Mouse (Mus musculus) liver, embryonic 11.5 days (tissue): ENCODE measurements around the gene Pias3. TPM values are rescaled to one million over a fixed set of nuclear protein-coding genes. Genes with fewer than 3 reads are reported as not detected.

Experiments used
- ATAC-seq: fragments of 200-750 bp; cut with Nextera tagmentation; replicated peaks from 2 replicates; pipeline ENCODE4 v1.8.0; 2017; ENCODE audit warnings: moderate number of reproducible peaks, mild to moderate bottlenecking, moderate TSS enrichment, moderate library complexity; ENCODE audit not compliant: low FRiP score
- DNase-seq: peaks from one replicate; pipeline ENCODE4 v3.0.0-alpha.2; 2017; ENCODE audit warnings: low spot score
- H3K27ac ChIP-seq: fragments of 300-500 bp; sonication (generic); 2 replicates; pipeline ENCODE4 v1.5.1; 2014; ENCODE audit warnings: mild to moderate bottlenecking, low read depth, low read length, control low read depth
- H3K27me3 ChIP-seq: fragments of 300-500 bp; sonication (generic); replicated peaks from 2 replicates; pipeline ENCODE4 v1.6.1; 2014; ENCODE audit warnings: low read length, mixed read lengths; ENCODE audit not compliant: control insufficient read depth, insufficient read depth
- H3K36me3 ChIP-seq: fragments of 300-500 bp; sonication (generic); 2 replicates; pipeline ENCODE4 v1.6.1; 2014; ENCODE audit warnings: mild to moderate bottlenecking, low read length, moderate library complexity, mixed read lengths; ENCODE audit not compliant: control insufficient read depth, insufficient read depth
- H3K4me1 ChIP-seq: fragments of 300-500 bp; sonication (generic); replicated peaks from 2 replicates; pipeline ENCODE4 v1.6.1; 2014; ENCODE audit warnings: low read length, mixed read lengths; ENCODE audit not compliant: control insufficient read depth, insufficient read depth
- H3K4me2 ChIP-seq: fragments of 300-500 bp; sonication (generic); 2 replicates; pipeline ENCODE4 v1.6.1; 2014; ENCODE audit warnings: mild to moderate bottlenecking, control low read depth, moderate library complexity
- H3K4me3 ChIP-seq: fragments of 300-500 bp; sonication (generic); 2 replicates; pipeline ENCODE4 v1.5.1; 2014; ENCODE audit warnings: low read depth, low read length, control low read depth
- H3K9ac ChIP-seq: fragments of 300-500 bp; sonication (generic); 2 replicates; pipeline ENCODE4 v1.6.1; 2014; ENCODE audit warnings: low read depth, low read length, control low read depth
- H3K9me3 ChIP-seq: fragments of 300-500 bp; sonication (generic); 2 replicates; pipeline ENCODE4 v1.6.1; 2016; ENCODE audit warnings: low read length, inconsistent platforms, mixed read lengths; ENCODE audit not compliant: control insufficient read depth
- whole genome bisulfite sequencing: fragments of 180-500 bp; shearing (Covaris S2); extraction: QIAGEN DNeasy Blood & Tissue Kit; methylation state at CpG from one replicate; pipeline ENCODE4 v1.1.7; 2014; 5-methylcytosine and 5-hydroxymethylcytosine counted together
- polyA plus RNA-seq: library from polyadenylated mRNA; unstranded; fragments of >200 nt; fragmentation: Nextera tagmentation; extraction: Ambion mirVana; gene quantifications from 2 replicates; pipeline ENCODE4 v1.2.1, GENCODE M21; 2014

Gene Pias3
- polyA plus RNA-seq, 1 experiment from 2014 or later: 21.1 TPM

GRCm38 (mm10) chr3:96744348-96744747 is 48.2 kb downstream of the Pias3 start:
- no peaks in the 10 kb centered on the region for H3K27me3 ChIP-seq
- H3K4me1 ChIP-seq: no peaks in the 10 kb centered on the region
- H3K9ac ChIP-seq: no peak overlapping the region
- H3K36me3 ChIP-seq: 0 out of 2 replicates have a peak, but pooled peaks cover 2% of the 10 kb centered on the region
- no peaks in the 10 kb centered on the region for H3K9me3 ChIP-seq
- ATAC-seq: no peak
- 92% methylated on average over 3 of the region's 3 CpGs for WGBS
- H3K4me3 ChIP-seq: no peak overlapping the region
- H3K4me2 ChIP-seq: no peak overlapping the region
- H3K27ac ChIP-seq: no peak overlapping the region
- no peak for DNase-seq

- H3K4me2 ChIP-seq: no peak overlapping the region
- WGBS: 34% methylated on average over 1 of the region's 1 CpGs
- H3K4me3 ChIP-seq: no peak overlapping the region
- H3K9ac ChIP-seq: no peak overlapping the region
- no peaks in the 10 kb centered on the region for H3K27me3 ChIP-seq
- DNase-seq (no peak), ATAC-seq (no peak)
- H3K9me3 ChIP-seq: no peaks in the 10 kb centered on the region
- H3K4me1 ChIP-seq: no peaks in the 10 kb centered on the region
- H3K27ac ChIP-seq: no peak overlapping the region
- no peaks in the 10 kb centered on the region for H3K36me3 ChIP-seq
These were observed 50.6 kb downstream of the Pias3 start for GRCm38 (mm10) chr3:96746829-96747228.

Other genes with a start within 250 kb of the Pias3 start
- not detected in 2 replicates for gene BC107364, start 244.1 kb upstream of the Pias3 start, polyA plus RNA-seq
- gene Hfe2, start 171.2 kb upstream of the Pias3 start, polyA plus RNA-seq: 0.19 and 0.32 TPM in 2 replicates
- gene Txnip, start 138.4 kb upstream of the Pias3 start, polyA plus RNA-seq: 41.1 and 44.0 TPM in 2 replicates
- gene Gm16253, start 119.4 kb upstream of the Pias3 start, polyA plus RNA-seq: 0.49 and 1.0 TPM in 2 replicates
- gene Polr3gl, start 102.2 kb upstream of the Pias3 start, polyA plus RNA-seq: 18.6 and 21.5 TPM in 2 replicates
- gene Ankrd34a, start 99.7 kb upstream of the Pias3 start, polyA plus RNA-seq: 0.71 and 1.1 TPM in 2 replicates
- gene Lix1l, start 95.2 kb upstream of the Pias3 start, polyA plus RNA-seq: 2.6 and 3.1 TPM in 2 replicates
- gene Rbm8a, start 66.5 kb upstream of the Pias3 start, polyA plus RNA-seq: 176 and 196 TPM in 2 replicates
- gene Pex11b, start 61.0 kb upstream of the Pias3 start, polyA plus RNA-seq: 29.0 and 36.7 TPM in 2 replicates
- 0.14 TPM in 1 of 2 replicates, not detected in the other for gene Gm42957, start 60.9 kb upstream of the Pias3 start, polyA plus RNA-seq
- gene Itga10, start 50.8 kb upstream of the Pias3 start, polyA plus RNA-seq: 0.57 and 0.77 TPM in 2 replicates
- gene Ankrd35, start 26.3 kb upstream of the Pias3 start, polyA plus RNA-seq: 0.32 and 0.40 TPM in 2 replicates
- gene Nudt17, start 12.2 kb downstream of the Pias3 start, polyA plus RNA-seq: 2.4 and 2.5 TPM in 2 replicates
- 41.4 and 44.1 TPM in 2 replicates for gene Polr3c, start 31.2 kb downstream of the Pias3 start, polyA plus RNA-seq
- gene Rnf115, start 31.3 kb downstream of the Pias3 start, polyA plus RNA-seq: 49.6 and 51.5 TPM in 2 replicates
- gene Pdzk1, start 132.9 kb downstream of the Pias3 start, polyA plus RNA-seq: 5.4 and 6.0 TPM in 2 replicates
- gene Cd160, start 133.0 kb downstream of the Pias3 start, polyA plus RNA-seq: 0.12 and 0.19 TPM in 2 replicates
- 1.8 and 2.2 TPM in 2 replicates for gene Gja5, start 208.3 kb downstream of the Pias3 start, polyA plus RNA-seq
- gene Gpr89, start 209.0 kb downstream of the Pias3 start, polyA plus RNA-seq: 50.2 and 53.0 TPM in 2 replicates
- not detected in 2 replicates for gene Gja8, start 229.6 kb downstream of the Pias3 start, polyA plus RNA-seq